Comparison of ENCODE assay signal across 9 mouse cellular contexts in the genomic region with DNA sequence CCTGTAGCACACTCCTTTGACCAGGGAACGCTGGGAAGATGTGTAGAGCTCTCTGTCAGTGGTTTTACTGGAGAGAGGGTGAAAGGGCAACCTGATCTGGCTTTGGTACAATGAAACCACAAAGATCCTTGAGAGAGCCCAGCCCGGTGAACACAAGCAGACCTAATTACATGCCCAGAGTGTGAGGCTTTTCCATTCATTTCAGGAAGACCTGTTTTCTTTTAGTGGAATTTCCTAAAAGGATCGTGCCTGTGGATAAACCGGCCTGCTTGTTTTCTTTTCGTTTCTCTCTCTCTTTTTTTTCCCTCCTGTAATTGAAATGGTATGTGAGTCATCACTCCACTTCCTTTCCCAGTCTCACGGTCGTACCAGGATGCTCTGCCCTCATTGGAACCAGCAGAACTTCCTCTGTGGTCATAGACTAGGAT.
A peak's percentile ranks its signal among the peaks of the same experiment; 100 is the strongest.
DNase-seq lines count a peak whose midpoint lies in the region; ATAC-seq and TF ChIP-seq lines count a peak whose summit lies in the region.
"Had no signal": no experiment of that assay in that cellular context is flagged by ENCODE, and none has a peak within 500 bp of the region (broad histone marks: within the 10 kb centered on the region; RNA-seq: fewer than 3 reads in every experiment).

No protein-coding gene starts in this region.

- H3K9me3 ChIP-seq in forebrain, embryonic 11.5 days (ENCODE audit: control insufficient read depth, low read length), result no peaks in the 10 kb centered on the region
- H3K9me3 ChIP-seq in forebrain, embryonic 16.5 days (ENCODE audit: control insufficient read depth, low read length), result no peaks in the 10 kb centered on the region
- H3K9me3 ChIP-seq in neural tube, embryonic 15.5 days (replicated peaks), result no peaks in the 10 kb centered on the region
- no peaks in the 10 kb centered on the region for H3K9me3 ChIP-seq in heart, embryonic 16.5 days (replicated peaks; ENCODE audit: control insufficient read depth, low read length)
- H3K9me3 ChIP-seq in neural tube, embryonic 14.5 days (ENCODE audit: control insufficient read depth, low read length), result no peaks in the 10 kb centered on the region
- H3K9me3 ChIP-seq in intestine, postnatal 0 days (ENCODE audit: control insufficient read depth), result no peaks in the 10 kb centered on the region

- no peak overlapping the region for H3K4me3 ChIP-seq in forebrain, embryonic 11.5 days (ENCODE audit: low read depth, low read length)
- H3K4me3 ChIP-seq in forebrain, embryonic 16.5 days (replicated peaks; ENCODE audit: low read length), result no peak overlapping the region
- H3K4me3 ChIP-seq in neural tube, embryonic 15.5 days (replicated peaks), result no peak overlapping the region
- H3K4me3 ChIP-seq in heart, embryonic 16.5 days (ENCODE audit: low read length), result no peak overlapping the region
- H3K4me3 ChIP-seq in neural tube, embryonic 14.5 days (ENCODE audit: low read depth, low read length), result no peak overlapping the region
- H3K4me3 ChIP-seq in intestine, postnatal 0 days (ENCODE audit: low read depth, low read length), result no peak overlapping the region

- H3K27me3 ChIP-seq in forebrain, embryonic 11.5 days (ENCODE audit: control insufficient read depth, insufficient read depth, low read length), result peaks cover 3% of the 10 kb centered on the region; the same call in 1 of the 2 replicates
- H3K27me3 ChIP-seq in forebrain, embryonic 16.5 days (replicated peaks; ENCODE audit: control insufficient read depth, insufficient read depth, low read length), result no peaks in the 10 kb centered on the region
- H3K27me3 ChIP-seq in neural tube, embryonic 15.5 days (replicated peaks), result no peaks in the 10 kb centered on the region
- H3K27me3 ChIP-seq in heart, embryonic 16.5 days (ENCODE audit: control insufficient read depth, insufficient read depth, low read length), result no peaks in the 10 kb centered on the region
- H3K27me3 ChIP-seq in neural tube, embryonic 14.5 days (ENCODE audit: control insufficient read depth, insufficient read depth, low read length), result 0 out of 2 replicates have a peak, but pooled peaks cover 3% of the 10 kb centered on the region
- H3K27me3 ChIP-seq in intestine, postnatal 0 days (replicated peaks; ENCODE audit: control insufficient read depth, insufficient read depth, low read length), result no peaks in the 10 kb centered on the region

- no peak for ATAC-seq in forebrain, embryonic 11.5 days (replicated peaks; ENCODE audit: low FRiP score)
- no peak for ATAC-seq in forebrain, embryonic 16.5 days
- ATAC-seq in neural tube, embryonic 15.5 days (ENCODE audit: low FRiP score), result no peak
- ATAC-seq in heart, embryonic 16.5 days (replicated peaks; ENCODE audit: extremely low read depth, insufficient read depth, low FRiP score), result peak; percentile 63
- ATAC-seq in neural tube, embryonic 14.5 days (ENCODE audit: low read depth), result peak; percentile 41; the same call in 1 of the 2 replicates
- ATAC-seq in intestine, postnatal 0 days, result no peak

- H3K36me3 ChIP-seq in forebrain, embryonic 11.5 days (ENCODE audit: control insufficient read depth, insufficient read depth, low read length), result no peaks in the 10 kb centered on the region
- no peaks in the 10 kb centered on the region for H3K36me3 ChIP-seq in forebrain, embryonic 16.5 days (ENCODE audit: control insufficient read depth, insufficient read depth)
- no peaks in the 10 kb centered on the region for H3K36me3 ChIP-seq in neural tube, embryonic 15.5 days
- H3K36me3 ChIP-seq in heart, embryonic 16.5 days (ENCODE audit: control insufficient read depth, insufficient read depth), result no peaks in the 10 kb centered on the region
- H3K36me3 ChIP-seq in neural tube, embryonic 14.5 days (ENCODE audit: control insufficient read depth, insufficient read depth, low read length), result no peaks in the 10 kb centered on the region
- no peaks in the 10 kb centered on the region for H3K36me3 ChIP-seq in intestine, postnatal 0 days (ENCODE audit: control insufficient read depth, insufficient read depth)

- H3K4me2 ChIP-seq in forebrain, embryonic 11.5 days (ENCODE audit: low read depth, low read length, severe bottlenecking), result no peak overlapping the region
- no peak overlapping the region for H3K4me2 ChIP-seq in forebrain, embryonic 16.5 days (ENCODE audit: low read length)
- H3K4me2 ChIP-seq in neural tube, embryonic 15.5 days, result no peak overlapping the region
- H3K4me2 ChIP-seq in heart, embryonic 16.5 days (ENCODE audit: low read depth, low read length), result 0 out of 2 replicates have a peak overlapping the region, but pooled peaks have one; percentile 2
- H3K4me2 ChIP-seq in neural tube, embryonic 14.5 days (ENCODE audit: low read depth, low read length), result no peak overlapping the region
- H3K4me2 ChIP-seq in intestine, postnatal 0 days (replicated peaks; ENCODE audit: low read depth), result no peak overlapping the region

- 2% methylated on average over 7 of the region's 7 CpGs for WGBS in forebrain, embryonic 11.5 days
- WGBS in forebrain, embryonic 16.5 days, result 3% methylated on average over 7 of the region's 7 CpGs
- 23% methylated on average over 7 of the region's 7 CpGs for WGBS in neural tube, embryonic 15.5 days
- WGBS in heart, embryonic 16.5 days, result 34% methylated on average over 7 of the region's 7 CpGs
- 21% methylated on average over 7 of the region's 7 CpGs for WGBS in neural tube, embryonic 14.5 days
- WGBS in intestine, postnatal 0 days, result 47% methylated on average over 7 of the region's 7 CpGs

- TF ChIP-seq CTCF in intestine, postnatal 0 days (IDR thresholded peaks at IDR 0.05; ENCODE audit: low read depth), result no peak

- peak; percentile 52 for DNase-seq in forebrain, embryonic 11.5 days (ENCODE audit: low spot score)
- peak; percentile 17 for DNase-seq in neural tube, embryonic 10.5 days (ENCODE audit: extremely low spot score, low spot score)
- DNase-seq in urinary bladder, postnatal 10 days (ENCODE audit: low spot score), result no peak
- DNase-seq: adrenal gland, adult 8-10 months had no signal

- no peak overlapping the region for H3K9ac ChIP-seq in forebrain, embryonic 11.5 days (ENCODE audit: low read length)
- no peak overlapping the region for H3K9ac ChIP-seq in forebrain, embryonic 16.5 days (replicated peaks; ENCODE audit: low read depth, low read length)
- H3K9ac ChIP-seq in neural tube, embryonic 15.5 days (replicated peaks), result no peak overlapping the region
- no peak overlapping the region for H3K9ac ChIP-seq in heart, embryonic 16.5 days (ENCODE audit: low read length)
- H3K9ac ChIP-seq in neural tube, embryonic 14.5 days (replicated peaks; ENCODE audit: low read depth, low read length), result no peak overlapping the region
- H3K9ac ChIP-seq in intestine, postnatal 0 days (ENCODE audit: low read depth, low read length), result no peak overlapping the region

- H3K27ac ChIP-seq in forebrain, embryonic 11.5 days (ENCODE audit: low read depth, low read length), result no peak overlapping the region; the same call in 1 of the 2 replicates
- no peak overlapping the region; the same call in 1 of the 2 replicates for H3K27ac ChIP-seq in forebrain, embryonic 16.5 days (ENCODE audit: low read length)
- H3K27ac ChIP-seq in neural tube, embryonic 15.5 days (replicated peaks), result no peak overlapping the region
- peak overlapping the region; percentile 54 for H3K27ac ChIP-seq in heart, embryonic 16.5 days (ENCODE audit: low read length)
- no peak overlapping the region for H3K27ac ChIP-seq in neural tube, embryonic 14.5 days (ENCODE audit: low read depth, low read length)
- H3K27ac ChIP-seq in intestine, postnatal 0 days (ENCODE audit: low read depth, low read length), result no peak overlapping the region

- peaks cover 6% of the 10 kb centered on the region; the same call in 1 of the 2 replicates for H3K4me1 ChIP-seq in forebrain, embryonic 11.5 days (replicated peaks; ENCODE audit: control insufficient read depth, insufficient read depth, low read length)
- H3K4me1 ChIP-seq in forebrain, embryonic 16.5 days (replicated peaks; ENCODE audit: control insufficient read depth, insufficient read depth, low read length), result peaks cover 6% of the 10 kb centered on the region
- no peaks in the 10 kb centered on the region for H3K4me1 ChIP-seq in neural tube, embryonic 15.5 days
- H3K4me1 ChIP-seq in heart, embryonic 16.5 days (ENCODE audit: control insufficient read depth, insufficient read depth, low read length), result no peaks in the 10 kb centered on the region
- H3K4me1 ChIP-seq in neural tube, embryonic 14.5 days (ENCODE audit: control insufficient read depth, insufficient read depth, low read length), result no peaks in the 10 kb centered on the region
- H3K4me1 ChIP-seq in intestine, postnatal 0 days (replicated peaks; ENCODE audit: control insufficient read depth, insufficient read depth, low read length), result no peaks in the 10 kb centered on the region

Comparison
In these comparisons a context has a peak if more than half of its experiments do, and no peak if none do; other contexts are left out.
1. ATAC-seq: peak in heart, embryonic 16.5 days (single experiment) and neural tube, embryonic 14.5 days (single experiment); none in forebrain, embryonic 11.5 days (single experiment), forebrain, embryonic 16.5 days (single experiment), neural tube, embryonic 15.5 days (single experiment) and intestine, postnatal 0 days (single experiment).